Mouse (Mus musculus) liver, postnatal 0 days (tissue): ENCODE results near the gene Gm36028.

Experiments
- CTCF ChIP-seq: sonication (generic); IDR thresholded peaks from 2 replicates; pipeline ENCODE4 v1.5.1; 2016; ENCODE audit warnings: antibody characterized with exemption, low read depth
- EP300 ChIP-seq: IDR thresholded peaks from 2 replicates; pipeline ENCODE4 v1.6.1; 2016; ENCODE audit warnings: antibody characterized with exemption, low read depth, mild to moderate bottlenecking

- TF ChIP-seq CTCF, result no peak
- TF ChIP-seq EP300, result no peak
Observed at GRCm38 (mm10) chr16:37877406-37877805, 16.5 kb upstream of the Gm36028 start.
